Mouse (Mus musculus) intestine, embryonic 14.5 days (tissue): ENCODE measurements around the gene Scg3. TPM values are rescaled to one million over a fixed set of nuclear protein-coding genes. Genes with fewer than 3 reads are reported as not detected.
A peak's percentile ranks its signal among the peaks of the same experiment; 100 is the strongest.
"Not testable (repeated sequence)": the region's sequence is repeated elsewhere in the genome, so short reads cannot be mapped to it uniquely, and the experiment has no call there.

Experiments used
- ATAC-seq: fragments of 200-750 bp; cut with Nextera tagmentation; replicated peaks from 2 replicates; pipeline ENCODE4 v1.8.0; 2017; ENCODE audit warnings: low read depth, moderate number of reproducible peaks, moderate TSS enrichment, moderate library complexity; ENCODE audit not compliant: low FRiP score, low TSS enrichment
- DNase-seq: peaks from one replicate; pipeline ENCODE4 v3.0.0-alpha.2; 2018; ENCODE audit warnings: low spot score
- H3K27ac ChIP-seq: fragments of 300-500 bp; sonication (generic); 2 replicates; pipeline ENCODE4 v1.5.1; 2014; ENCODE audit warnings: low read depth, mild to moderate bottlenecking, control low read depth
- H3K27me3 ChIP-seq: fragments of 300-500 bp; sonication (generic); replicated peaks from 2 replicates; pipeline ENCODE4 v1.6.1; 2014; ENCODE audit warnings: low read length, control low read depth; ENCODE audit not compliant: control insufficient read depth, insufficient read depth
- H3K36me3 ChIP-seq: fragments of 300-500 bp; sonication (generic); 2 replicates; pipeline ENCODE4 v1.6.1; 2014; ENCODE audit warnings: low read length, control low read depth; ENCODE audit not compliant: control insufficient read depth, insufficient read depth
- H3K4me1 ChIP-seq: fragments of 300-500 bp; sonication (generic); replicated peaks from 2 replicates; pipeline ENCODE4 v1.6.1; 2014; ENCODE audit warnings: low read length, control low read depth, mixed read lengths; ENCODE audit not compliant: control insufficient read depth, insufficient read depth
- H3K4me2 ChIP-seq: fragments of 300-500 bp; sonication (generic); 2 replicates; pipeline ENCODE4 v1.6.1; 2014; ENCODE audit warnings: low read length
- H3K4me3 ChIP-seq: fragments of 300-500 bp; sonication (generic); 2 replicates; pipeline ENCODE4 v1.5.1; 2014; ENCODE audit warnings: low read depth, low read length, control low read depth, mixed read lengths
- H3K9ac ChIP-seq: fragments of 300-500 bp; sonication (generic); 2 replicates; pipeline ENCODE4 v1.6.1; 2014; ENCODE audit warnings: mild to moderate bottlenecking, low read length
- H3K9me3 ChIP-seq: fragments of 300-500 bp; sonication (generic); 2 replicates; pipeline ENCODE4 v1.6.1; 2016; ENCODE audit warnings: low read length, control low read depth; ENCODE audit not compliant: control insufficient read depth
- WGBS: fragments of 180-500 bp; shearing (Covaris S2); extraction: QIAGEN DNeasy Blood & Tissue Kit; methylation state at CpG from one replicate; pipeline ENCODE4 v1.1.7; 2014; 5-methylcytosine and 5-hydroxymethylcytosine counted together
- polyA plus RNA-seq: library from polyadenylated mRNA; unstranded; fragments of >200 nt; fragmentation: Nextera tagmentation; extraction: Ambion mirVana; gene quantifications from 2 replicates; pipeline ENCODE4 v1.2.1, GENCODE M21; 2014

The Scg3 gene
- polyA plus RNA-seq, 1 experiment from 2014 or later: 10.4 TPM

GRCm38 (mm10) chr9:75619761-75620160, 64.1 kb downstream of the Scg3 start:
- not testable (repeated sequence) for H3K4me3 ChIP-seq, H3K4me1 ChIP-seq, H3K36me3 ChIP-seq, ATAC-seq, H3K9ac ChIP-seq, H3K9me3 ChIP-seq, H3K27ac ChIP-seq, H3K4me2 ChIP-seq, H3K27me3 ChIP-seq
- WGBS: 85% methylated on average over 2 of the region's 2 CpGs
- DNase-seq: peak; percentile 3

DNA sequence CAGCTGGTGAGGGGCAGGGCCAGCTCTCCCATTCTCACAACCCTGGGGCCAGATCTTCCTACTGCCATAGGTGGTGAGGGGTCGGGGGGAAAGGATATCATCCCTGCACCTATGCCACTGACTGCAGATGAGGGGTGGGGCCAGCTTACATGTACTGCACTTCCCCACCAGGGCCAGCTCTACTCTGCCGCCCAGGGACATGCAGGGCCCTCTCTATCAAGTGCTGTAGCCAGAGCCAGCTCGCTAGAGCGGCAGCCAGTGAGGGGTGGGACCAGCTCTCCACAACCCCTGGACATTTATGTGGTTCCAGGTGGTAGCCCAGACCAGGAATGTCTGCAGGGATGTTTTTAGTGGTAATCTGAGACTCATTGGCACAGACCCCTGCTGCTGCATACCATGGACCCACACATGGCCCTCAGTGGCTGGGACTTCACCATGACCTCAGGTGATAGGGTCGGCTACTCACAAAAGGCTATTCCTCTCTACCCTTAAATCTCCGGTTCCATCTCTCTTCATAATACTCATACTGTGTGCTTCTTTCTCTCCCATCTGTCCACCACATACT, 64.9 kb downstream of the Scg3 start:
- WGBS: 80% methylated on average over 6 of the region's 6 CpGs
- Histone ChIP-seq H3K27me3 (no peaks in the 10 kb centered on the region), H3K4me2 (no peak overlapping the region), H3K4me3 (no peak overlapping the region), H3K9ac (no peak overlapping the region), H3K27ac (no peak overlapping the region), H3K36me3 (no peaks in the 10 kb centered on the region), H3K4me1 (no peaks in the 10 kb centered on the region), H3K9me3 (no peaks in the 10 kb centered on the region)
- ATAC-seq (no peak), DNase-seq (peak; percentile 44)

- Histone ChIP-seq H3K4me2 (no peak overlapping the region), H3K27ac (no peak overlapping the region), H3K27me3 (no peaks in the 10 kb centered on the region), H3K9me3 (no peaks in the 10 kb centered on the region), H3K9ac (no peak overlapping the region), H3K4me3 (no peak overlapping the region), H3K36me3 (no peaks in the 10 kb centered on the region), H3K4me1 (no peaks in the 10 kb centered on the region)
- WGBS: 68% methylated on average over 3 of the region's 3 CpGs
- ATAC-seq: no peak
- DNase-seq: peak; percentile 12
These were observed 67.3 kb downstream of the Scg3 start for GRCm38 (mm10) chr9:75616560-75616959.

- Histone ChIP-seq H3K27ac (no peak within 1 kb of the TSS), H3K4me2 (peak within 1 kb of the TSS; percentile 95), H3K27me3 (peaks cover 6% of the 10 kb centered on the region; the same call in 1 of the 2 replicates), H3K9ac (peak within 1 kb of the TSS; percentile 49), H3K4me3 (peak within 1 kb of the TSS; percentile 77), H3K9me3 (no peaks in the 10 kb centered on the region), H3K36me3 (no peaks in the 10 kb centered on the region), H3K4me1 (no peaks in the 10 kb centered on the region)
- peak; percentile 92 for ATAC-seq
- under 1% methylated on average over 74 of the region's 74 CpGs for WGBS
- DNase-seq: peak; percentile 83
These were observed 73.0 kb downstream of the Scg3 start, which contains the start of gene Tmod2 for GRCm38 (mm10) chr9:75610571-75611493. TSS of gene Tmod2 (minus strand) at chr9:75611325.

GRCm38 (mm10) chr9:75609965-75610364, 73.9 kb downstream of the Scg3 start:
- Histone ChIP-seq H3K9ac (peak overlapping the region; percentile 11; the same call in 1 of the 2 replicates), H3K9me3 (no peaks in the 10 kb centered on the region), H3K4me3 (peak overlapping the region; percentile 77), H3K27ac (no peak overlapping the region), H3K4me1 (no peaks in the 10 kb centered on the region), H3K36me3 (no peaks in the 10 kb centered on the region), H3K4me2 (peak overlapping the region; percentile 95), H3K27me3 (peaks cover 6% of the 10 kb centered on the region; the same call in 1 of the 2 replicates)
- DNase-seq: peak; percentile 50
- ATAC-seq: no peak
- WGBS: 23% methylated on average over 16 of the region's 16 CpGs

DNA sequence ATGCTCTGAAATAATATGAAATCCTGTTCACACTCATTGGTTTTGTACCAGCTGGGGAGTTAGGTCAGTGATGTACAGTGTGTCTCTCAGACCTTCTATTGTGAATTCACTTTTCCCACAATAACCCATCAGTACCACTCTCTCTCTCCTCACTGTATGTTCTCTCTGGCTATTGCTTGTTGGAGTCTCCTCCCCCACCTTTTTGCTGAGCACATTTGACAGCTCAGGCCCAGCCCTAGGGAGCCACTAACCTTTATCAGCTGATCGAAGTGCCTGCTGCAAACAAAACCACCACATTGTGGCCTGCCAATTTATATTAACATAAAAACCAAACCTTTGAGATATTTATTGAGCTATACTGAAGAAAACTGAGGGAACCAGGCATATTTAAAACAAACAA, 74.4 kb downstream of the Scg3 start:
- Histone ChIP-seq H3K4me2 (no peak overlapping the region), H3K4me3 (peak overlapping the region; percentile 77; the same call in 1 of the 2 replicates), H3K36me3 (no peaks in the 10 kb centered on the region), H3K9ac (no peak overlapping the region), H3K4me1 (no peaks in the 10 kb centered on the region), H3K27me3 (peaks cover 6% of the 10 kb centered on the region; the same call in 1 of the 2 replicates), H3K9me3 (no peaks in the 10 kb centered on the region), H3K27ac (no peak overlapping the region)
- DNase-seq (peak; percentile 38), ATAC-seq (no peak)
- WGBS: 66% methylated on average over 1 of the region's 1 CpGs

- Histone ChIP-seq H3K27ac (no peak overlapping the region), H3K36me3 (no peaks in the 10 kb centered on the region), H3K27me3 (peaks cover 6% of the 10 kb centered on the region; the same call in 1 of the 2 replicates), H3K4me1 (no peaks in the 10 kb centered on the region), H3K9me3 (no peaks in the 10 kb centered on the region), H3K4me3 (no peak overlapping the region), H3K9ac (no peak overlapping the region), H3K4me2 (no peak overlapping the region)
- ATAC-seq (no peak), DNase-seq (no peak)
- 90% methylated on average over 4 of the region's 4 CpGs for WGBS
These were observed 76.4 kb downstream of the Scg3 start for GRCm38 (mm10) chr9:75607496-75607895.

DNA sequence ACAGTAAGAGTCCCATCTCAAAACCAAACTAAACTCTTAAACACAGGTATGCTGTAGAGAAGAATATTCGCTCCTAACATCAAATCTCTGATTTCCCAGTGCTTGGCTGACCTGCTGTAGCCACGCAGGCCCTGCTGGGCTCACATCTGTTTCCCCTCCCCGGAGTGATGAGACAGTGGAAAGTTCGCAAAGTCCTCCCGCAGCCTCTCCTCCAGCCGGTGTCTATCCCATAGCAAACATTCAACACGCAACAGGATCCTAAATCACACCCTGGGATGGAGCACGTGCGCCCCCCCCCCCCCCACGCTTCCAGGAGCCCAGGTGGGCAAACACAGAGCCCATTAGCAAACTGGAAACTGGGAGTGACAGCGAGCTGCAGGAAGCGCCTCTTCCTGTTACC, 82.3 kb downstream of the Scg3 start:
- no peak overlapping the region for H3K9ac ChIP-seq
- no peaks in the 10 kb centered on the region for H3K9me3 ChIP-seq
- no peak for ATAC-seq
- H3K4me3 ChIP-seq: no peak overlapping the region
- peak overlapping the region; percentile 42 for H3K4me2 ChIP-seq
- no peak overlapping the region for H3K27ac ChIP-seq
- H3K4me1 ChIP-seq: peaks cover 16% of the 10 kb centered on the region; the same call in 1 of the 2 replicates
- no peaks in the 10 kb centered on the region for H3K27me3 ChIP-seq
- WGBS: 23% methylated on average over 12 of the region's 12 CpGs
- peak; percentile 64 for DNase-seq
- H3K36me3 ChIP-seq: no peaks in the 10 kb centered on the region
